Mouse (Mus musculus) CH12.LX (cell line): ENCODE data around the gene Dnttip2.

Experiments
- CTCF ChIP-seq, 2 experiments: IDR thresholded peaks in 1 of 2; conservative IDR thresholded peaks in 1 of 2; 2 replicates each; pipeline ENCODE4 v1.5.1; 2011 to 2012; ENCODE audit warnings: low read depth in 2 of 2, low read length in 2 of 2, improper control_type of control experiment in 1 of 2, inconsistent platforms in 1 of 2, mild to moderate bottlenecking in 1 of 2, moderate library complexity in 1 of 2
- E2F4 ChIP-seq: IDR thresholded peaks from 2 replicates; pipeline ENCODE4 v1.6.1; 2011; ENCODE audit warnings: low read depth, low read length, improper control_type of control experiment; ENCODE audit not compliant: insufficient replicate concordance
- EP300 ChIP-seq: IDR thresholded peaks from 2 replicates; pipeline ENCODE4 v1.6.1; 2011; ENCODE audit warnings: low read length, improper control_type of control experiment
- HCFC1 ChIP-seq: IDR thresholded peaks from 2 replicates; pipeline ENCODE4 v1.6.1; 2012; ENCODE audit warnings: low read depth, mild to moderate bottlenecking, inconsistent platforms, low read length, improper control_type of control experiment
- JUND ChIP-seq: conservative IDR thresholded peaks from 2 replicates; pipeline ENCODE4 v1.6.1; 2011; ENCODE audit warnings: low read depth, low read length, improper control_type of control experiment
- MAZ ChIP-seq: IDR thresholded peaks from 2 replicates; pipeline ENCODE4 v1.6.1; 2012; ENCODE audit warnings: low read depth, mild to moderate bottlenecking, inconsistent platforms, low read length, improper control_type of control experiment, moderate library complexity
- NELFE ChIP-seq: IDR thresholded peaks from 2 replicates; pipeline ENCODE4 v1.6.1; 2011; ENCODE audit warnings: low read depth, low read length, improper control_type of control experiment
- POLR2A ChIP-seq: IDR thresholded peaks from 2 replicates; pipeline ENCODE4 v1.6.1; 2011; ENCODE audit warnings: low read depth, mild to moderate bottlenecking, improper control_type of control experiment, low read length
- POLR2AphosphoS2 ChIP-seq: IDR thresholded peaks from 2 replicates; pipeline ENCODE4 v1.6.1; 2011; ENCODE audit warnings: low read depth, low read length, improper control_type of control experiment
- SMC3 ChIP-seq: IDR thresholded peaks from 2 replicates; pipeline ENCODE4 v1.6.1; 2011; ENCODE audit warnings: low read depth, low read length, improper control_type of control experiment
- UBTF ChIP-seq: IDR thresholded peaks from 2 replicates; pipeline ENCODE4 v1.6.1; 2012; ENCODE audit warnings: low read depth, mild to moderate bottlenecking, inconsistent platforms, low read length, improper control_type of control experiment, moderate library complexity
- USF2 ChIP-seq: conservative IDR thresholded peaks from 2 replicates; pipeline ENCODE4 v1.6.1; 2011; ENCODE audit warnings: low read depth, low read length, improper control_type of control experiment
- ZNF384 ChIP-seq: IDR thresholded peaks from 2 replicates; pipeline ENCODE4 v1.6.1; 2012; ENCODE audit warnings: low read depth, low read length, improper control_type of control experiment, inconsistent platforms

DNA sequence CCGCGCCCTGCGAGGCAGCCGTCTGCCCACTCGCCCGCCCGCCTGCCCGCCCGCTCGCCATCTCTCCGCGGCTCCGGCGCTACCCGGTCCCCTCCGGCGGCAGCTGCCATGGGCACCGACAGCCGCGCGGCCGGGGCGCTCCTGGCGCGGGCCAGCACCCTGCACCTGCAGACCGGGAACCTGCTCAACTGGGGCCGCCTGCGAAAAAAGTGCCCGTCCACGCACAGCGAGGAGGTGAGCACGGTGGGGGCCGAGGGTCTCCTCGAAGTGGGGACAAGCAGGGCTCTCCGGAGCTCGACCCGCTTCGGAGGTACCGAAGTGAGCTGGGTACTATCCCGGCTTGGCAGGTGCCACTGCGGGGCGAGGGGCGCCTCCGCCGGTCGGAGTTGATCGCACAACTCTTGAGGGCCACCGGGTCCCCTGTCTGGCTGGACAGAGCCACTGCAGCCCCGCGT is 28.3 kb upstream of the Dnttip2 start:
- TF ChIP-seq CTCF (conservative IDR thresholded peaks at IDR 0.05 in 1 of 2, IDR thresholded peaks at IDR 0.05 in 1 of 2; ENCODE audit: low read depth in 2 of 2, low read length in 2 of 2) (peak in 1 of 2 experiments; percentile 59; a peak in 2 of 4 replicates), POLR2A (no peak), USF2 (no peak), UBTF (peak; percentile 96), NELFE (0 out of 2 replicates have a peak, but pooled peaks have one; percentile 12), MAZ (no peak), JUND (no peak), EP300 (no peak), POLR2AphosphoS2 (no peak), E2F4 (no peak), ZNF384 (no peak), HCFC1 (no peak), SMC3 (no peak)
